Mouse (Mus musculus): ENCODE results near the gene Svs3a. TPM values are rescaled to one million over a fixed set of nuclear protein-coding genes. Genes with fewer than 3 reads are reported as not detected.
"Not testable (repeated sequence)": the region's sequence is repeated elsewhere in the genome, so short reads cannot be mapped to it uniquely, and the experiment has no call there.

Svs3a gene
- not detected in 2 replicates for polyA plus RNA-seq (2015; fragmentation: Nextera tagmentation; extraction: Ambion mirVana)

- not testable (repeated sequence) for ATAC-seq; H3K27ac ChIP-seq; H3K9me3 ChIP-seq (replicated peaks); H3K9ac ChIP-seq; H3K4me3 ChIP-seq; H3K4me2 ChIP-seq; H3K36me3 ChIP-seq (ENCODE audit: poor library complexity, severe bottlenecking); H3K27me3 ChIP-seq; H3K4me1 ChIP-seq
- 92% methylated on average over 1 of the region's 1 CpGs for WGBS
Measured at GRCm38 (mm10) chr2:164288968-164289367, at the start of gene Svs3a. Gene Svs3a, plus strand, starts transcription at chr2:164289268.

GRCm38 (mm10) chr2:164256540-164256939 lies 32.5 kb upstream of the Svs3a start, which contains the start of gene Svs3b:
Gene Svs3b, minus strand, starts transcription at chr2:164256640.
- not testable (repeated sequence) for H3K27ac ChIP-seq; H3K4me3 ChIP-seq; H3K4me1 ChIP-seq; H3K9me3 ChIP-seq (replicated peaks); H3K27me3 ChIP-seq; ATAC-seq; H3K36me3 ChIP-seq (ENCODE audit: poor library complexity, severe bottlenecking); H3K4me2 ChIP-seq; H3K9ac ChIP-seq
- 80% methylated on average over 1 of the region's 1 CpGs for WGBS

GRCm38 (mm10) chr2:164278359-164278758 lies 10.7 kb upstream of the Svs3a start, which contains the start of gene Svs4:
Gene Svs4, minus strand, starts transcription at chr2:164278459.
- Histone ChIP-seq H3K27ac (no peak within 1 kb of the TSS), H3K36me3 (ENCODE audit: poor library complexity, severe bottlenecking) (no peaks in the 10 kb centered on the region), H3K4me3 (no peak within 1 kb of the TSS), H3K9ac (no peak within 1 kb of the TSS), H3K27me3 (no peaks in the 10 kb centered on the region), H3K4me2 (no peak within 1 kb of the TSS), H3K4me1 (no peaks in the 10 kb centered on the region), H3K9me3 (replicated peaks) (no peaks in the 10 kb centered on the region)
- no peak for ATAC-seq
- WGBS = 98% methylated on average over 4 of the region's 4 CpGs

GRCm38 (mm10) chr2:164312599-164312998 lies 23.5 kb downstream of the Svs3a start:
- Histone ChIP-seq H3K27me3 (no peaks in the 10 kb centered on the region), H3K27ac (no peak overlapping the region), H3K9ac (no peak overlapping the region), H3K4me1 (no peaks in the 10 kb centered on the region), H3K36me3 (ENCODE audit: poor library complexity, severe bottlenecking) (no peaks in the 10 kb centered on the region), H3K4me2 (no peak overlapping the region), H3K9me3 (replicated peaks) (no peaks in the 10 kb centered on the region), H3K4me3 (no peak overlapping the region)
- WGBS = 85% methylated on average over 5 of the region's 5 CpGs
- no peak for ATAC-seq

GRCm38 (mm10) chr2:164315460-164315859 lies 26.4 kb downstream of the Svs3a start:
- not testable (repeated sequence) for H3K4me3 ChIP-seq; H3K4me1 ChIP-seq; H3K9me3 ChIP-seq (replicated peaks); H3K27ac ChIP-seq; H3K36me3 ChIP-seq (ENCODE audit: poor library complexity, severe bottlenecking); H3K4me2 ChIP-seq; H3K27me3 ChIP-seq; H3K9ac ChIP-seq; ATAC-seq

- H3K9ac ChIP-seq; H3K27ac ChIP-seq; H3K4me1 ChIP-seq; H3K4me2 ChIP-seq; ATAC-seq; H3K9me3 ChIP-seq (replicated peaks); H3K36me3 ChIP-seq (ENCODE audit: poor library complexity, severe bottlenecking); H3K27me3 ChIP-seq; H3K4me3 ChIP-seq: not testable (repeated sequence)
- 76% methylated on average over 1 of the region's 1 CpGs for WGBS
Measured at GRCm38 (mm10) chr2:164316451-164316850, 27.4 kb downstream of the Svs3a start, which contains the start of gene Svs6. Gene Svs6, plus strand, starts transcription at chr2:164316751.

- 85% methylated on average over 6 of the region's 6 CpGs for whole genome bisulfite sequencing
- Histone ChIP-seq H3K4me3 (no peak overlapping the region), H3K4me2 (no peak overlapping the region), H3K27me3 (no peaks in the 10 kb centered on the region), H3K36me3 (ENCODE audit: poor library complexity, severe bottlenecking) (no peaks in the 10 kb centered on the region), H3K9ac (no peak overlapping the region), H3K27ac (no peak overlapping the region), H3K4me1 (no peaks in the 10 kb centered on the region), H3K9me3 (replicated peaks) (no peaks in the 10 kb centered on the region)
- no peak for ATAC-seq
Measured at GRCm38 (mm10) chr2:164320983-164321382, 31.9 kb downstream of the Svs3a start.

- not testable (repeated sequence) for H3K4me1 ChIP-seq; H3K27ac ChIP-seq; H3K4me3 ChIP-seq; H3K9me3 ChIP-seq (replicated peaks); H3K36me3 ChIP-seq (ENCODE audit: poor library complexity, severe bottlenecking); H3K27me3 ChIP-seq; H3K9ac ChIP-seq; ATAC-seq; H3K4me2 ChIP-seq
- WGBS = 79% methylated on average over 3 of the region's 3 CpGs
Measured at GRCm38 (mm10) chr2:164332440-164332839, 43.4 kb downstream of the Svs3a start, which contains the start of gene Svs5. Gene Svs5, plus strand, starts transcription at chr2:164332740.

Other genes with a start within 250 kb of the Svs3a start
- gene Stk4, start 218.9 kb upstream of the Svs3a start, polyA plus RNA-seq (2015; fragmentation: Nextera tagmentation; extraction: Ambion mirVana) = 25.6 and 30.8 TPM in 2 replicates
- 47.8 and 54.1 TPM in 2 replicates for gene Tomm34, start 218.1 kb upstream of the Svs3a start, polyA plus RNA-seq (2015; fragmentation: Nextera tagmentation; extraction: Ambion mirVana)
- gene Kcns1, start 118.2 kb upstream of the Svs3a start, polyA plus RNA-seq (2015; fragmentation: Nextera tagmentation; extraction: Ambion mirVana) = 0.14 TPM in 1 of 2 replicates, not detected in the other
- not detected in 2 replicates for gene Wfdc5, start 106.5 kb upstream of the Svs3a start, polyA plus RNA-seq (2015; fragmentation: Nextera tagmentation; extraction: Ambion mirVana)
- not detected in 2 replicates for gene Wfdc12, start 98.7 kb upstream of the Svs3a start, polyA plus RNA-seq (2015; fragmentation: Nextera tagmentation; extraction: Ambion mirVana)
- gene Wfdc15a, start 89.1 kb upstream of the Svs3a start, polyA plus RNA-seq (2015; fragmentation: Nextera tagmentation; extraction: Ambion mirVana) = not detected in 2 replicates
- gene Wfdc15b, start 67.6 kb upstream of the Svs3a start, polyA plus RNA-seq (2015; fragmentation: Nextera tagmentation; extraction: Ambion mirVana) = not detected in 2 replicates
- not detected in 2 replicates for gene Svs2, start 50.8 kb upstream of the Svs3a start, polyA plus RNA-seq (2015; fragmentation: Nextera tagmentation; extraction: Ambion mirVana)
- gene Svs3b, start 32.6 kb upstream of the Svs3a start, polyA plus RNA-seq (2015; fragmentation: Nextera tagmentation; extraction: Ambion mirVana) = not detected in 2 replicates
- not detected in 2 replicates for gene Svs4, start 10.8 kb upstream of the Svs3a start, polyA plus RNA-seq (2015; fragmentation: Nextera tagmentation; extraction: Ambion mirVana)
- not detected in 2 replicates for gene Svs6, start 27.5 kb downstream of the Svs3a start, polyA plus RNA-seq (2015; fragmentation: Nextera tagmentation; extraction: Ambion mirVana)
- gene Svs5, start 43.5 kb downstream of the Svs3a start, polyA plus RNA-seq (2015; fragmentation: Nextera tagmentation; extraction: Ambion mirVana) = not detected in 2 replicates
- not detected in 2 replicates for gene Slpi, start 99.8 kb downstream of the Svs3a start, polyA plus RNA-seq (2015; fragmentation: Nextera tagmentation; extraction: Ambion mirVana)
- gene Rbpjl, start 113.9 kb downstream of the Svs3a start, polyA plus RNA-seq (2015; fragmentation: Nextera tagmentation; extraction: Ambion mirVana) = not detected in 2 replicates
- 0.15 and 0.45 TPM in 2 replicates for gene Matn4, start 115.9 kb downstream of the Svs3a start, polyA plus RNA-seq (2015; fragmentation: Nextera tagmentation; extraction: Ambion mirVana)
- gene Sdc4, start 154.6 kb downstream of the Svs3a start, polyA plus RNA-seq (2015; fragmentation: Nextera tagmentation; extraction: Ambion mirVana) = 7.9 and 8.6 TPM in 2 replicates
- gene Sys1, start 167.7 kb downstream of the Svs3a start, polyA plus RNA-seq (2015; fragmentation: Nextera tagmentation; extraction: Ambion mirVana) = 71.8 and 72.4 TPM in 2 replicates
- 3.6 and 3.7 TPM in 2 replicates for gene Gm20458, start 171.7 kb downstream of the Svs3a start, polyA plus RNA-seq (2015; fragmentation: Nextera tagmentation; extraction: Ambion mirVana)
- gene Trp53tg5, start 184.5 kb downstream of the Svs3a start, polyA plus RNA-seq (2015; fragmentation: Nextera tagmentation; extraction: Ambion mirVana) = not detected in 2 replicates
- gene Dbndd2, start 196.8 kb downstream of the Svs3a start, polyA plus RNA-seq (2015; fragmentation: Nextera tagmentation; extraction: Ambion mirVana) = 6.3 and 7.3 TPM in 2 replicates
- 47.2 and 52.2 TPM in 2 replicates for gene Pigt, start 208.3 kb downstream of the Svs3a start, polyA plus RNA-seq (2015; fragmentation: Nextera tagmentation; extraction: Ambion mirVana)

Data from forebrain, embryonic 13.5 days (tissue).